Mouse (Mus musculus) G1E-ER4 (cell line): ENCODE data around the gene Kctd11. TPM values are rescaled to one million over a fixed set of nuclear protein-coding genes. Genes with fewer than 3 reads are reported as not detected.

Source experiments
- GATA1 ChIP-seq: IDR thresholded peaks from one replicate; pipeline ENCODE4 v1.8.0; 2012; ENCODE audit warnings: low read length, inconsistent platforms
- polyA plus RNA-seq: library from polyadenylated mRNA; stranded (reverse); fragments of >175 nt; gene quantifications from 2 replicates; pipeline ENCODE4 v1.2.3, GENCODE M21; 2012

Kctd11 gene
- polyA plus RNA-seq: 0.27 and 0.39 TPM in 2 replicates

- no peak for TF ChIP-seq GATA1
These were observed at the start of gene Kctd11 for GRCm38 (mm10) chr11:69880853-69881603. Gene Kctd11 (minus strand): TSS chr11:69881406.

GRCm38 (mm10) chr11:69929712-69930111 lies 48.5 kb upstream of the Kctd11 start:
- TF ChIP-seq GATA1: no peak

- TF ChIP-seq GATA1: no peak
These were observed 46.3 kb upstream of the Kctd11 start for GRCm38 (mm10) chr11:69927501-69927900.

- no peak for TF ChIP-seq GATA1
These were observed 41.6 kb upstream of the Kctd11 start for GRCm38 (mm10) chr11:69922796-69923195.

- no peak for TF ChIP-seq GATA1
These were observed 41.0 kb upstream of the Kctd11 start for GRCm38 (mm10) chr11:69922012-69922756.

- TF ChIP-seq GATA1: no peak
These were observed 40.2 kb upstream of the Kctd11 start, which contains the start of gene Eif5a for GRCm38 (mm10) chr11:69921114-69922011. Gene Eif5a (minus strand): TSS chr11:69921958.

- TF ChIP-seq GATA1: no peak
These were observed 39.2 kb upstream of the Kctd11 start for GRCm38 (mm10) chr11:69920266-69921031.

- no peak for TF ChIP-seq GATA1
These were observed 38.6 kb upstream of the Kctd11 start for GRCm38 (mm10) chr11:69919661-69920265.

- no peak for TF ChIP-seq GATA1
These were observed 37.8 kb upstream of the Kctd11 start for GRCm38 (mm10) chr11:69919053-69919452.

GRCm38 (mm10) chr11:69918118-69918517 lies 36.9 kb upstream of the Kctd11 start:
- TF ChIP-seq GATA1: no peak

- TF ChIP-seq GATA1: no peak
These were observed 36.3 kb upstream of the Kctd11 start for GRCm38 (mm10) chr11:69917379-69917948.

GRCm38 (mm10) chr11:69915667-69916627 lies 34.7 kb upstream of the Kctd11 start:
- TF ChIP-seq GATA1: peak; percentile 80

GRCm38 (mm10) chr11:69914917-69915430 lies 33.8 kb upstream of the Kctd11 start:
- TF ChIP-seq GATA1: no peak
